Mouse (Mus musculus) neural tube, embryonic 11.5 days (tissue): ENCODE measurements around the gene Spata18. TPM values are rescaled to one million over a fixed set of nuclear protein-coding genes. Genes with fewer than 3 reads are reported as not detected.

ENCODE experiments used
- ATAC-seq: fragments of 200-750 bp; cut with Nextera tagmentation; 2 replicates; pipeline ENCODE4 v1.8.0; 2017; ENCODE audit warnings: moderate number of reproducible peaks, mild to moderate bottlenecking, moderate TSS enrichment, moderate library complexity; ENCODE audit not compliant: insufficient read depth, low FRiP score, low TSS enrichment
- DNase-seq: peaks from one replicate; pipeline ENCODE4 v3.0.0-alpha.2; 2015; ENCODE audit warnings: low spot score
- H3K27ac ChIP-seq: fragments of 300-500 bp; sonication (generic); 2 replicates; pipeline ENCODE4 v1.5.1; 2014; ENCODE audit warnings: low read depth, mild to moderate bottlenecking, low read length
- H3K27me3 ChIP-seq: fragments of 300-500 bp; sonication (generic); 2 replicates; pipeline ENCODE4 v1.6.1; 2014; ENCODE audit warnings: mild to moderate bottlenecking, low read length, mixed read lengths; ENCODE audit not compliant: control insufficient read depth, insufficient read depth
- H3K36me3 ChIP-seq: fragments of 300-500 bp; sonication (generic); 2 replicates; pipeline ENCODE4 v1.6.1; 2014; ENCODE audit warnings: mild to moderate bottlenecking, low read length, moderate library complexity, mixed read lengths; ENCODE audit not compliant: control insufficient read depth, insufficient read depth
- H3K4me1 ChIP-seq: fragments of 300-500 bp; sonication (generic); 2 replicates; pipeline ENCODE4 v1.6.1; 2014; ENCODE audit warnings: low read length, mixed read lengths; ENCODE audit not compliant: control insufficient read depth, insufficient read depth
- H3K4me2 ChIP-seq: fragments of 300-500 bp; sonication (generic); 2 replicates; pipeline ENCODE4 v1.6.1; 2014; ENCODE audit warnings: low read depth, mild to moderate bottlenecking, moderate library complexity
- H3K4me3 ChIP-seq: fragments of 300-500 bp; sonication (generic); 2 replicates; pipeline ENCODE4 v1.5.1; 2014; ENCODE audit warnings: low read depth, low read length
- H3K9ac ChIP-seq: fragments of 300-500 bp; sonication (generic); 2 replicates; pipeline ENCODE4 v1.6.1; 2014; ENCODE audit warnings: mild to moderate bottlenecking, low read length
- H3K9me3 ChIP-seq: fragments of 300-500 bp; sonication (generic); 2 replicates; pipeline ENCODE4 v1.6.1; 2016; ENCODE audit warnings: low read length; ENCODE audit not compliant: control insufficient read depth
- WGBS: fragments of 180-500 bp; shearing (Covaris S2); extraction: QIAGEN DNeasy Blood & Tissue Kit; methylation state at CpG from one replicate; pipeline ENCODE4 v1.1.7; 2014; 5-methylcytosine and 5-hydroxymethylcytosine counted together
- polyA plus RNA-seq: library from polyadenylated mRNA; unstranded; fragments of >200 nt; fragmentation: Nextera tagmentation; extraction: Ambion mirVana; gene quantifications from 2 replicates; pipeline ENCODE4 v1.2.1, GENCODE M21; 2014

The Spata18 gene
- polyA plus RNA-seq, 1 experiment from 2014 or later: 0.19 TPM

DNA sequence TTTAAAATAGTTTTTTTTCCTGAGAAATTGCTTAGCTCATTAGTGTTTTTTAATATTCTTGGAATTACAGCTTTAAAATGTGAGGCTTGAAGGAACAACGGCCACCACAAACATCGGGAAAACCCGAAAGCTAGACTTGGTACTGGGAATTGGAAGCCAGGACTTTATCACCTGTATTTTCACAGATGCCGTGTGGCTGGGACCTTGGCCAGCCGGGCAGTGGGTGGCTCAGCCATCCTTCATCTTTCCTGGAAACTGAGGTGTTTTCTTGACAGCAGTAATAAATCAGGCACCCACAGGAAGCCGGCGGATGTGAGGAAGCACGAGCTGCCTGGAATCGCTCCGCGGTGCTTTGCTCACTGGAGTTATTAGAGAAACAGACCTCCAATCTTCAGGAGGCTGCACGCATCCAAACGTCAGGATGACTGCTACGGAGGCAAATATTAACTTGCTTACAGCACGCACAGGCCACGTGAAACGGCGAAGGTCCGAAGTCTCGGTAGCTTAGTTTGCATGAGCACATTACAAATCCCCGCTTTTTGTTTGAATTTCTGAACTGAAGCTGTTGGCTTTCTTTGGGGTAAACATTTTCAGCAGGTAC, 70.6 kb downstream of the Spata18 start:
- no peak for ATAC-seq
- no peak overlapping the region for H3K27ac ChIP-seq

GRCm38 (mm10) chr5:73725981-73726380, 74.8 kb downstream of the Spata18 start:
- Histone ChIP-seq H3K27ac (no peak overlapping the region), H3K9ac (no peak overlapping the region), H3K9me3 (no peaks in the 10 kb centered on the region), H3K4me2 (no peak overlapping the region), H3K27me3 (no peaks in the 10 kb centered on the region), H3K36me3 (no peaks in the 10 kb centered on the region), H3K4me1 (no peaks in the 10 kb centered on the region), H3K4me3 (no peak overlapping the region)
- no peak for DNase-seq
- ATAC-seq: no peak
- WGBS: 92% methylated on average over 4 of the region's 4 CpGs

More for the DNA sequence above, 70.6 kb downstream of the Spata18 start:
- no peak overlapping the region for H3K4me3 ChIP-seq
- DNase-seq: no peak
- 64% methylated on average over 21 of the region's 21 CpGs for WGBS
- H3K9me3 ChIP-seq: no peaks in the 10 kb centered on the region
- H3K27me3 ChIP-seq: no peaks in the 10 kb centered on the region
- H3K4me1 ChIP-seq: no peaks in the 10 kb centered on the region
- H3K4me2 ChIP-seq: no peak overlapping the region
- no peak overlapping the region for H3K9ac ChIP-seq
- H3K36me3 ChIP-seq: no peaks in the 10 kb centered on the region

- Histone ChIP-seq H3K9ac (no peak overlapping the region), H3K4me3 (no peak overlapping the region), H3K27ac (no peak overlapping the region), H3K27me3 (no peaks in the 10 kb centered on the region), H3K9me3 (no peaks in the 10 kb centered on the region), H3K4me2 (no peak overlapping the region), H3K36me3 (no peaks in the 10 kb centered on the region), H3K4me1 (no peaks in the 10 kb centered on the region)
- DNase-seq (no peak), ATAC-seq (no peak)
- 89% methylated on average over 7 of the region's 7 CpGs for WGBS
Observed at GRCm38 (mm10) chr5:73728651-73729050, 77.5 kb downstream of the Spata18 start.

Other genes with a start within 250 kb of the Spata18 start
- not detected in 2 replicates for gene Cwh43, start 245.3 kb upstream of the Spata18 start, polyA plus RNA-seq
- gene Dcun1d4, start 170.4 kb upstream of the Spata18 start, polyA plus RNA-seq: 71.0 and 73.2 TPM in 2 replicates
- not detected in 2 replicates for gene Lrrc66, start 18.9 kb upstream of the Spata18 start, polyA plus RNA-seq
- gene Sgcb, start 3.6 kb upstream of the Spata18 start, polyA plus RNA-seq: 27.7 and 29.2 TPM in 2 replicates